Mouse (Mus musculus) ES-E14 (cell line): Measurements from ENCODE around the gene Uqcc2.

Experiments
- HCFC1 ChIP-seq: IDR thresholded peaks from 2 replicates; pipeline ENCODE4 v1.6.1; 2012; ENCODE audit warnings: low read length, inconsistent platforms, borderline replicate concordance; ENCODE audit not compliant: insufficient read depth
- MAFK ChIP-seq: IDR thresholded peaks from 2 replicates; pipeline ENCODE4 v1.6.1; 2014; ENCODE audit warnings: mild to moderate bottlenecking, low read depth, low read length, inconsistent platforms; ENCODE audit not compliant: insufficient read depth
- ZC3H11A ChIP-seq: IDR thresholded peaks from 2 replicates; pipeline ENCODE4 v1.6.1; 2012; ENCODE audit warnings: low read depth, mild to moderate bottlenecking, inconsistent platforms, low read length, borderline replicate concordance
- ZNF384 ChIP-seq: IDR thresholded peaks from 2 replicates; pipeline ENCODE4 v1.6.1; 2012; ENCODE audit warnings: low read depth, low read length, inconsistent platforms

- TF ChIP-seq HCFC1 (no peak), MAFK (no peak), ZC3H11A (no peak), ZNF384 (no peak)
Measured at GRCm38 (mm10) chr17:27131240-27131665, 2.5 kb downstream of the Uqcc2 start.
